Mouse (Mus musculus) CH12.LX (cell line): ENCODE measurements around the gene Rps16. TPM values are rescaled to one million over a fixed set of nuclear protein-coding genes. Genes with fewer than 3 reads are reported as not detected.
A peak's percentile ranks its signal among the peaks of the same experiment; 100 is the strongest.

Experiments used
- DNase-seq: peaks from one replicate; pipeline ENCODE4 v3.0.0-alpha.2; 2013; ENCODE audit errors: extremely low read depth
- H3K27ac ChIP-seq: 2 replicates; pipeline ENCODE4 v1.5.1; 2012; ENCODE audit warnings: low read depth, mild to moderate bottlenecking, control low read depth, moderate library complexity; ENCODE audit not compliant: insufficient read depth
- H3K27me3 ChIP-seq: replicated peaks from 2 replicates; pipeline ENCODE3; 2012; ENCODE audit warnings: inconsistent platforms
- H3K36me3 ChIP-seq, 2 experiments: replicated peaks in 1 of 2; 2 replicates each; pipeline versions ENCODE3 to v1.6.1; 2012; ENCODE audit warnings: inconsistent platforms in 1 of 2, low read length in 1 of 2, mild to moderate bottlenecking in 1 of 2, mixed read lengths in 1 of 2, moderate library complexity in 1 of 2; ENCODE audit not compliant: control insufficient read depth in 1 of 2, insufficient read depth in 1 of 2
- H3K4me1 ChIP-seq, 2 experiments: 2 replicates each; pipeline ENCODE4 v1.6.1; 2012; ENCODE audit warnings: inconsistent platforms in 1 of 2, moderate library complexity in 1 of 2; ENCODE audit not compliant: insufficient read depth in 2 of 2, control insufficient read depth in 1 of 2
- H3K4me2 ChIP-seq: 2 replicates; pipeline ENCODE4 v1.6.1; 2012; ENCODE audit warnings: low read depth, mild to moderate bottlenecking, control low read depth; ENCODE audit not compliant: poor library complexity, insufficient read depth, severe bottlenecking
- H3K4me3 ChIP-seq, 3 experiments: fragments of 150-350 bp in 1 of 3; sonication (generic) in 1 of 3; replicated peaks in 1 of 3; 2 replicates each; pipeline versions ENCODE3 to v1.5.1; 2011 to 2012; ENCODE audit warnings: low read depth in 2 of 3, low read length in 2 of 3, mild to moderate bottlenecking in 2 of 3, moderate library complexity in 2 of 3, control low read depth in 1 of 3, improper control_type of control experiment in 1 of 3, inconsistent platforms in 1 of 3, mixed read lengths in 1 of 3; ENCODE audit not compliant: poor library complexity in 1 of 3
- H3K79me2 ChIP-seq: replicated peaks from 2 replicates; pipeline ENCODE4 v1.6.1; 2012; ENCODE audit warnings: mild to moderate bottlenecking, moderate library complexity; ENCODE audit not compliant: control insufficient read depth, poor library complexity, insufficient read depth, severe bottlenecking; ENCODE audit errors: extremely low read depth
- H3K9ac ChIP-seq: 2 replicates; pipeline ENCODE4 v1.6.1; 2012; ENCODE audit warnings: low read depth, mild to moderate bottlenecking, control low read depth, moderate library complexity; ENCODE audit not compliant: insufficient read depth
- H3K9me3 ChIP-seq: replicated peaks from 2 replicates; pipeline ENCODE3; 2012; ENCODE audit warnings: low read length, inconsistent platforms, mixed read lengths
- CHD1 ChIP-seq: IDR thresholded peaks from 2 replicates; pipeline ENCODE4 v1.6.1; 2012; ENCODE audit warnings: low read depth, low read length, improper control_type of control experiment, inconsistent platforms
- CTCF ChIP-seq, 2 experiments: IDR thresholded peaks in 1 of 2; conservative IDR thresholded peaks in 1 of 2; 2 replicates each; pipeline ENCODE4 v1.5.1; 2011 to 2012; ENCODE audit warnings: low read depth in 2 of 2, low read length in 2 of 2, improper control_type of control experiment in 1 of 2, inconsistent platforms in 1 of 2, mild to moderate bottlenecking in 1 of 2, moderate library complexity in 1 of 2
- ELF1 ChIP-seq: IDR thresholded peaks from 2 replicates; pipeline ENCODE4 v1.6.1; 2014; ENCODE audit warnings: low read depth, mild to moderate bottlenecking, inconsistent platforms, low read length, improper control_type of control experiment
- EP300 ChIP-seq: IDR thresholded peaks from 2 replicates; pipeline ENCODE4 v1.6.1; 2011; ENCODE audit warnings: low read length, improper control_type of control experiment
- GABPA ChIP-seq: IDR thresholded peaks from 2 replicates; pipeline ENCODE4 v1.6.1; 2012; ENCODE audit warnings: low read depth, low read length, improper control_type of control experiment, inconsistent platforms; ENCODE audit not compliant: insufficient replicate concordance
- HCFC1 ChIP-seq: IDR thresholded peaks from 2 replicates; pipeline ENCODE4 v1.6.1; 2012; ENCODE audit warnings: low read depth, mild to moderate bottlenecking, inconsistent platforms, low read length, improper control_type of control experiment
- IRF4 ChIP-seq: IDR thresholded peaks from 2 replicates; pipeline ENCODE4 v1.6.1; 2014; ENCODE audit warnings: low read depth, mild to moderate bottlenecking, inconsistent platforms, low read length, improper control_type of control experiment
- JUN ChIP-seq: IDR thresholded peaks from 2 replicates; pipeline ENCODE4 v1.6.1; 2011; ENCODE audit warnings: low read depth, mild to moderate bottlenecking, low read length, improper control_type of control experiment, moderate library complexity; ENCODE audit not compliant: insufficient read depth
- JUND ChIP-seq: conservative IDR thresholded peaks from 2 replicates; pipeline ENCODE4 v1.6.1; 2011; ENCODE audit warnings: low read depth, low read length, improper control_type of control experiment
- KAT2A ChIP-seq: IDR thresholded peaks from 2 replicates; pipeline ENCODE4 v1.6.1; 2012; ENCODE audit warnings: low read length, improper control_type of control experiment, inconsistent platforms; ENCODE audit not compliant: insufficient replicate concordance
- MAFK ChIP-seq: IDR thresholded peaks from 2 replicates; pipeline ENCODE4 v1.6.1; 2011; ENCODE audit warnings: low read length, improper control_type of control experiment; ENCODE audit not compliant: insufficient replicate concordance
- MAX ChIP-seq: IDR thresholded peaks from 2 replicates; pipeline ENCODE4 v1.6.1; 2011; ENCODE audit warnings: low read length, improper control_type of control experiment
- MAZ ChIP-seq: IDR thresholded peaks from 2 replicates; pipeline ENCODE4 v1.6.1; 2012; ENCODE audit warnings: low read depth, mild to moderate bottlenecking, inconsistent platforms, low read length, improper control_type of control experiment, moderate library complexity
- MEF2A ChIP-seq: IDR thresholded peaks from 2 replicates; pipeline ENCODE4 v1.6.1; 2014; ENCODE audit warnings: low read depth, mild to moderate bottlenecking, inconsistent platforms, low read length, improper control_type of control experiment, borderline replicate concordance
- MXI1 ChIP-seq: IDR thresholded peaks from 2 replicates; pipeline ENCODE4 v1.6.1; 2011; ENCODE audit warnings: mild to moderate bottlenecking, low read depth, low read length, improper control_type of control experiment
- MYC ChIP-seq: IDR thresholded peaks from 2 replicates; pipeline ENCODE4 v1.6.1; 2011; ENCODE audit warnings: low read depth, mild to moderate bottlenecking, improper control_type of control experiment, low read length
- NRF1 ChIP-seq: IDR thresholded peaks from 2 replicates; pipeline ENCODE4 v1.6.1; 2014; ENCODE audit warnings: low read depth, mild to moderate bottlenecking, inconsistent platforms, low read length, improper control_type of control experiment, moderate library complexity
- POLR2A ChIP-seq: IDR thresholded peaks from 2 replicates; pipeline ENCODE4 v1.6.1; 2011; ENCODE audit warnings: low read depth, mild to moderate bottlenecking, improper control_type of control experiment, low read length
- RAD21 ChIP-seq: IDR thresholded peaks from 2 replicates; pipeline ENCODE4 v1.6.1; 2011; ENCODE audit warnings: low read depth, mild to moderate bottlenecking, low read length, improper control_type of control experiment, moderate library complexity
- RCOR1 ChIP-seq: conservative IDR thresholded peaks from 2 replicates; pipeline ENCODE4 v1.6.1; 2012; ENCODE audit warnings: low read depth, mild to moderate bottlenecking, inconsistent platforms, low read length, improper control_type of control experiment
- SIN3A ChIP-seq: IDR thresholded peaks from 2 replicates; pipeline ENCODE4 v1.6.1; 2012; ENCODE audit warnings: low read length, improper control_type of control experiment, inconsistent platforms
- SMC3 ChIP-seq: IDR thresholded peaks from 2 replicates; pipeline ENCODE4 v1.6.1; 2011; ENCODE audit warnings: low read depth, low read length, improper control_type of control experiment
- TCF12 ChIP-seq: IDR thresholded peaks from 2 replicates; pipeline ENCODE4 v1.6.1; 2014; ENCODE audit warnings: low read depth, mild to moderate bottlenecking, inconsistent platforms, low read length, improper control_type of control experiment
- UBTF ChIP-seq: IDR thresholded peaks from 2 replicates; pipeline ENCODE4 v1.6.1; 2012; ENCODE audit warnings: low read depth, mild to moderate bottlenecking, inconsistent platforms, low read length, improper control_type of control experiment, moderate library complexity
- USF1 ChIP-seq: IDR thresholded peaks from 2 replicates; pipeline ENCODE4 v1.6.1; 2014; ENCODE audit warnings: low read depth, mild to moderate bottlenecking, inconsistent platforms, low read length, improper control_type of control experiment
- USF2 ChIP-seq: conservative IDR thresholded peaks from 2 replicates; pipeline ENCODE4 v1.6.1; 2011; ENCODE audit warnings: low read depth, low read length, improper control_type of control experiment
- ZC3H11A ChIP-seq: IDR thresholded peaks from 2 replicates; pipeline ENCODE4 v1.6.1; 2012; ENCODE audit warnings: low read depth, mild to moderate bottlenecking, inconsistent platforms, low read length, improper control_type of control experiment
- ZNF384 ChIP-seq: IDR thresholded peaks from 2 replicates; pipeline ENCODE4 v1.6.1; 2012; ENCODE audit warnings: low read depth, low read length, improper control_type of control experiment, inconsistent platforms
- dilution Hi-C: fragments of 300-500 bp; cut with MboI; formaldehyde crosslinking; loops from 2 replicates; pipeline ENCODE4 v1.14.3; 2020; ENCODE audit warnings: low sequenced_read_pairs; ENCODE audit not compliant: extremely low pct_unique_long_range_greater_than_20kb, extremely low pct_ligation_motif_present
- in situ Hi-C: fragments of 300-500 bp; cut with MboI; formaldehyde crosslinking; loops from 3 replicates; pipeline ENCODE4 v1.14.3; 2019; ENCODE audit warnings: low sequenced_read_pairs, low pct_ligation_motif_present, low pct_unique_long_range_greater_than_20kb, mixed read lengths
- polyA plus RNA-seq: library from polyadenylated mRNA; unstranded; fragments of >175 nt; gene quantifications from 2 replicates; pipeline ENCODE4 v1.2.1, GENCODE M21; 2012; ENCODE audit warnings: low read depth; ENCODE audit not compliant: insufficient read length
- total RNA-seq, 2 experiments: library from RNA; depleted of rRNA; stranded (reverse); fragments of 300-350 nt in 1 of 2; fragments of >200 nt in 1 of 2; gene quantifications; 2 replicates each; pipeline ENCODE4 v1.2.3; 2012 to 2014

The Rps16 gene
- total and polyA plus RNA-seq, 3 experiments = 66.7 to 2,040 (median 1,254) TPM

- no peaks in the 10 kb centered on the region for H3K79me2 ChIP-seq
- peaks cover 5 to 26% of the 10 kb centered on the region in 2 experiments for H3K4me1 ChIP-seq
- dilution Hi-C loops = no loop called here
- no peaks in the 10 kb centered on the region for H3K9me3 ChIP-seq
- H3K4me3 ChIP-seq = peak overlapping the region; percentile 46 to 70 (median 70)
- DNase-seq = no peak
- no peak overlapping the region for H3K27ac ChIP-seq
- H3K36me3 ChIP-seq = peaks cover 0 to 33% of the 10 kb centered on the region in 2 experiments
- no peaks in the 10 kb centered on the region for H3K27me3 ChIP-seq
- peak overlapping the region; percentile 83; the same call in 1 of the 2 replicates for H3K9ac ChIP-seq
- peak overlapping the region; percentile 86 for H3K4me2 ChIP-seq
- in situ Hi-C loops = no loop called here
- TF ChIP-seq CHD1 = no peak
- no peak for TF ChIP-seq POLR2A
- TF ChIP-seq RCOR1 = no peak
- TF ChIP-seq ZNF384 = no peak
- peak; percentile 52; the same call in 1 of the 2 replicates for TF ChIP-seq MAZ
- TF ChIP-seq RAD21 = no peak
- TF ChIP-seq SIN3A = peak; percentile 21; the same call in 1 of the 2 replicates
- no peak for TF ChIP-seq USF1
- TF ChIP-seq HCFC1 = no peak
- no peak for TF ChIP-seq GABPA
- no peak for TF ChIP-seq ZC3H11A
- no peak for TF ChIP-seq USF2
- no peak for TF ChIP-seq MYC
- no peak for TF ChIP-seq MAX
- no peak for TF ChIP-seq NRF1
- no peak for TF ChIP-seq IRF4
- no peak for TF ChIP-seq MXI1
- TF ChIP-seq TCF12 = 0 out of 2 replicates have a peak, but pooled peaks have one; percentile 19
- peak; percentile 51; the same call in 1 of the 2 replicates for TF ChIP-seq MEF2A
- TF ChIP-seq SMC3 = no peak
- no peak for TF ChIP-seq CTCF (conservative IDR thresholded peaks at IDR 0.05 in 1 of 2, IDR thresholded peaks at IDR 0.05 in 1 of 2; ENCODE audit: low read depth in 2 of 2, low read length in 2 of 2)
Measured at GRCm38 (mm10) chr7:28370977-28371513, 20.6 kb downstream of the Rps16 start.

DNA sequence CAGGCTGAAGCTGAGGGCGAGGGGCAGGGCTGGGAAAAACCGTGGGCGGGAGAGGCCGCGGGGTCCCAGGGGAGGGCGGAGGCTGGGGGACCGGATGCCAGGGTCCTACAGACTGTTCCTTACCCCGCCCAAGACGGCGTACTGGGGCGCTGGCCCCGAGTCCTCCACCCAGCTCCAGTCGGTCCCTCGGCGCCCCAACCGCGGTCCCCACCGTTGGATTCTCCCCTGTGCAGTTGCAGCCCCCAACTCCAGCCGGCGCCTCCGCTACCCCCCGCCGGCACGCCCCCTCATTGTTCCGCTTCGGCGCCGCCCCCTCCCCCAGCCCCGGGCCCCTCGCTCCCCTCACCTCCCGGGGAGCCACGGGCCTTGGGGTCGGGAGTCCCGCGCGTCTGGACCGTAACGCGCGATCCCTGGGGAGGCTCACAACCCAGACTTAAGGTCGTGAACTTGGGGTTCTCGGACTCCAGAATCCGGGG lies 21.1 kb downstream of the Rps16 start:
- no peaks in the 10 kb centered on the region for H3K9me3 ChIP-seq
- no peaks in the 10 kb centered on the region for H3K27me3 ChIP-seq
- peak overlapping the region; percentile 70 to 73 (median 70) for H3K4me3 ChIP-seq
- dilution Hi-C loops = no loop called here
- no peak for DNase-seq
- in situ Hi-C loops = no loop called here
- peak overlapping the region; percentile 83 for H3K9ac ChIP-seq
- peak overlapping the region; percentile 86 for H3K4me2 ChIP-seq
- H3K79me2 ChIP-seq = peaks cover 4% of the 10 kb centered on the region; the same call in 1 of the 2 replicates
- TF ChIP-seq SIN3A (0 out of 2 replicates have a peak, but pooled peaks have one; percentile 8), EP300 (no peak), ELF1 (no peak), JUN (no peak), NRF1 (no peak), RAD21 (no peak), TCF12 (no peak), USF1 (no peak), MAFK (no peak), UBTF (0 out of 2 replicates have a peak, but pooled peaks have one; percentile 16), JUND (no peak), MEF2A (0 out of 2 replicates have a peak, but pooled peaks have one; percentile 1), MAX (no peak), USF2 (no peak), KAT2A (no peak)
- no peak overlapping the region for H3K27ac ChIP-seq
- H3K36me3 ChIP-seq = peaks cover 0 to 33% of the 10 kb centered on the region in 2 experiments
- H3K4me1 ChIP-seq = peaks cover 7 to 31% of the 10 kb centered on the region in 2 experiments
